Mouse (Mus musculus) MEL (cell line): Measurements from ENCODE around the gene Ube4a. TPM values are rescaled to one million over a fixed set of nuclear protein-coding genes. Genes with fewer than 3 reads are reported as not detected.
"Not testable (repeated sequence)": the region's sequence is repeated elsewhere in the genome, so short reads cannot be mapped to it uniquely, and the experiment has no call there.

Experiments
- DNase-seq: peaks from one replicate; pipeline ENCODE4 v3.0.0; 2011; ENCODE audit warnings: low read depth, low spot score
- H3K27ac ChIP-seq: 2 replicates; pipeline ENCODE4 v1.5.1; 2012; ENCODE audit warnings: low read depth, mild to moderate bottlenecking, control low read depth, low read length, moderate library complexity; ENCODE audit not compliant: control insufficient read depth
- H3K27me3 ChIP-seq, 2 experiments: fragments of 150-350 bp in 1 of 2; sonication (generic) in 1 of 2; 2 replicates each; pipeline ENCODE4 v1.6.1; 2012; ENCODE audit warnings: low read length in 2 of 2, mild to moderate bottlenecking in 2 of 2, improper control_type of control experiment in 1 of 2, moderate library complexity in 1 of 2; ENCODE audit not compliant: insufficient read depth in 2 of 2, control insufficient read depth in 1 of 2
- H3K36me3 ChIP-seq, 2 experiments: 2 replicates each; pipeline ENCODE4 v1.6.1; 2012 to 2014; ENCODE audit warnings: low read length in 2 of 2, improper control_type of control experiment in 1 of 2, inconsistent platforms in 1 of 2, mild to moderate bottlenecking in 1 of 2; ENCODE audit not compliant: insufficient read depth in 2 of 2, control insufficient read depth in 1 of 2
- H3K4me1 ChIP-seq, 2 experiments: fragments of 150-350 bp in 1 of 2; sonication (generic) in 1 of 2; 2 replicates each; pipeline ENCODE4 v1.6.1; 2012; ENCODE audit warnings: low read length in 2 of 2, improper control_type of control experiment in 1 of 2, mild to moderate bottlenecking in 1 of 2; ENCODE audit not compliant: insufficient read depth in 2 of 2, control insufficient read depth in 1 of 2
- H3K4me3 ChIP-seq, 2 experiments: fragments of 150-350 bp in 1 of 2; sonication (generic) in 1 of 2; 2 replicates each; pipeline ENCODE4 v1.5.1; 2012; ENCODE audit warnings: low read depth in 2 of 2, low read length in 2 of 2, mild to moderate bottlenecking in 2 of 2, moderate library complexity in 2 of 2, control low read depth in 1 of 2, improper control_type of control experiment in 1 of 2; ENCODE audit not compliant: control insufficient read depth in 1 of 2, insufficient read depth in 1 of 2
- H3K79me2 ChIP-seq: 2 replicates; pipeline ENCODE4 v1.6.1; 2012; ENCODE audit warnings: mild to moderate bottlenecking, low read length, moderate library complexity; ENCODE audit not compliant: control insufficient read depth, poor library complexity, insufficient read depth
- H3K9ac ChIP-seq: 2 replicates; pipeline ENCODE4 v1.6.1; 2012; ENCODE audit warnings: low read depth, mild to moderate bottlenecking, control low read depth, low read length, moderate library complexity; ENCODE audit not compliant: control insufficient read depth, poor library complexity, severe bottlenecking
- H3K9me3 ChIP-seq: fragments of 150-350 bp; sonication (generic); replicated peaks from 2 replicates; pipeline ENCODE4 v1.6.1; 2012; ENCODE audit warnings: mild to moderate bottlenecking, low read length, improper control_type of control experiment, moderate library complexity; ENCODE audit not compliant: insufficient read depth
- CTCF ChIP-seq, 3 experiments: IDR thresholded peaks in 2 of 3; conservative IDR thresholded peaks in 1 of 3; 2 replicates each; pipeline ENCODE4 v1.5.1; 2011 to 2012; ENCODE audit warnings: low read length in 3 of 3, low read depth in 2 of 3, mild to moderate bottlenecking in 2 of 3, improper control_type of control experiment in 1 of 3, inconsistent platforms in 1 of 3, mixed read lengths in 1 of 3, moderate library complexity in 1 of 3; ENCODE audit not compliant: control insufficient read depth in 1 of 3, insufficient read depth in 1 of 3, poor library complexity in 1 of 3, severe bottlenecking in 1 of 3
- ELF1 ChIP-seq: IDR thresholded peaks from 2 replicates; pipeline ENCODE4 v1.6.1; 2014; ENCODE audit warnings: low read depth, mild to moderate bottlenecking, inconsistent platforms, low read length, improper control_type of control experiment, moderate library complexity
- EP300 ChIP-seq, 2 experiments: IDR thresholded peaks; 2 replicates each; pipeline ENCODE4 v1.6.1; 2011; ENCODE audit warnings: improper control_type of control experiment in 2 of 2, low read length in 2 of 2, low read depth in 1 of 2, mild to moderate bottlenecking in 1 of 2
- ETS1 ChIP-seq: IDR thresholded peaks from 2 replicates; pipeline ENCODE4 v1.6.1; 2012; ENCODE audit warnings: low read depth, mild to moderate bottlenecking, inconsistent platforms, low read length, improper control_type of control experiment, moderate library complexity
- GATA1 ChIP-seq: IDR thresholded peaks from 2 replicates; pipeline ENCODE4 v1.6.1; 2011; ENCODE audit warnings: low read depth, low read length, improper control_type of control experiment
- JUND ChIP-seq: IDR thresholded peaks from 2 replicates; pipeline ENCODE4 v1.6.1; 2011; ENCODE audit warnings: low read depth, mild to moderate bottlenecking, improper control_type of control experiment, low read length
- RAD21 ChIP-seq: IDR thresholded peaks from 2 replicates; pipeline ENCODE4 v1.6.1; 2011; ENCODE audit warnings: mild to moderate bottlenecking, low read depth, low read length, improper control_type of control experiment
- RCOR1 ChIP-seq: IDR thresholded peaks from 2 replicates; pipeline ENCODE4 v1.6.1; 2012; ENCODE audit warnings: low read depth, mild to moderate bottlenecking, inconsistent platforms, low read length, improper control_type of control experiment
- SMC3 ChIP-seq: IDR thresholded peaks from 2 replicates; pipeline ENCODE4 v1.6.1; 2011; ENCODE audit warnings: low read depth, low read length, improper control_type of control experiment
- TBP ChIP-seq: IDR thresholded peaks from 2 replicates; pipeline ENCODE4 v1.8.0; 2011; ENCODE audit warnings: low read depth, low read length, improper control_type of control experiment
- ZC3H11A ChIP-seq: IDR thresholded peaks from 2 replicates; pipeline ENCODE4 v1.6.1; 2012; ENCODE audit warnings: low read depth, mild to moderate bottlenecking, inconsistent platforms, low read length, improper control_type of control experiment
- polyA plus RNA-seq, 2 experiments: library from polyadenylated mRNA; stranded (reverse) in 1 of 2; unstranded in 1 of 2; fragments of >175 nt in 1 of 2; fragments of >200 nt in 1 of 2; gene quantifications; 2 replicates each; pipeline versions ENCODE4 v1.2.1 to v1.2.4; 2012; ENCODE audit warnings: low replicate concordance in 2 of 2, low read depth in 1 of 2; ENCODE audit not compliant: insufficient read length in 2 of 2, insufficient read depth in 1 of 2, missing spikeins in 1 of 2
- total RNA-seq: library from RNA; depleted of rRNA; stranded (reverse); fragments of 300-350 nt; gene quantifications from 2 replicates; pipeline ENCODE4 v1.2.3, GENCODE M21; 2012

The Ube4a gene
- total and polyA plus RNA-seq, 3 experiments = 24.2 to 37.9 (median 32.8) TPM

DNA sequence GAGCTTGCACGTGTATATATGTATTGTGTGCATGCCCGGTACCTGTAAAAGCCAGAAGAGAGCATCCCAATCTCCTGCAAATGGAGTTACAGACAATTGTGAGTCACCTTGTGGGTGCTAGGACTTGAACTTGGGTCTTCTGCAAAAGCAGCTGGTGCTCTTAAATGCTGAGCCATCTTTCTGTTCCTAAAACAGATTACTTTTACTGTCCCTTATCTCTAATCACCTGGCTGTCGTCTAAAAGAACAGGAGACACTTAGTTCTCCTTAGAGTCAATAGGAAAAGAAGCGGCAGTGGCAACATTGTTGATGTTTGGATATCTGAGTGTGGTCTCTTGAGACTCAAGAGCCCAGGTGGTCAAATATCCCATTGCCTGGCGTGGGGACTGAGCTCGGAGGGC lies 12.4 kb upstream of the Ube4a start:
- H3K9ac ChIP-seq = no peak overlapping the region
- H3K79me2 ChIP-seq = no peaks in the 10 kb centered on the region
- H3K4me1 ChIP-seq = peaks cover 8% of the 10 kb centered on the region in 2 experiments
- peaks cover 6 to 7% of the 10 kb centered on the region in 2 experiments for H3K27me3 ChIP-seq
- no peak overlapping the region for H3K27ac ChIP-seq
- TF ChIP-seq RCOR1 (no peak), ETS1 (peak; percentile 60; the same call in 1 of the 2 replicates), TBP (peak; percentile 54; the same call in 1 of the 2 replicates), SMC3 (no peak), GATA1 (peak; percentile 31; the same call in 1 of the 2 replicates)
- H3K36me3 ChIP-seq = peaks cover 0 to 8% of the 10 kb centered on the region in 2 experiments; a peak in 2 of 4 replicates
- no peak overlapping the region for H3K4me3 ChIP-seq
- no peak for DNase-seq
- no peaks in the 10 kb centered on the region for H3K9me3 ChIP-seq

DNA sequence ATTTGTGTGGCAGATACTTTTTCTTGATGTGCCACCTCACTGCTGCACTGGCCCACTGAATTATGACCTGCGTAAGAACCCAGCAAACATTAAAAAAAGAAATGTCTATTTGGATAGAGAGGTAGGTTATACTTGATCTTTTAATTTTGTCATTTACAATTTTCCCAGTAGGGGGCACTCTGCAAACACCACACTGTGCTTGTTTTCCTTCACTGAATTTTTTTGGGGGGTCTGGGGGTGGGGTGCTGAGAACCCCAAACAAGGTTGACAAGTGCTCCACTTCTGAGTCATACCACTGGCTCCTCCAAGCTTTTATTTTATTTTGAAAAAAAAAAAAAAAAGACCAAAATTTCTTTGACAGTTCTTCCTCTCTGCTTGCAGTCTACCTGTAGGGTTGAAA lies 4.0 kb upstream of the Ube4a start:
- H3K9ac ChIP-seq = no peak overlapping the region
- H3K9me3 ChIP-seq = no peaks in the 10 kb centered on the region
- H3K4me3 ChIP-seq = no peak overlapping the region
- peaks cover 0 to 7% of the 10 kb centered on the region in 2 experiments; a peak in 2 of 4 replicates for H3K36me3 ChIP-seq
- peaks cover 0 to 6% of the 10 kb centered on the region in 2 experiments; a peak in 2 of 4 replicates for H3K4me1 ChIP-seq
- H3K27ac ChIP-seq = no peak overlapping the region
- H3K79me2 ChIP-seq = peaks cover 8% of the 10 kb centered on the region
- H3K27me3 ChIP-seq = peaks cover 5 to 6% of the 10 kb centered on the region in 2 experiments
- TF ChIP-seq JUND = no peak
- peak in 2 of 3 experiments; percentile 13 to 47; a peak in 3 of 6 replicates for TF ChIP-seq CTCF (IDR thresholded peaks at IDR 0.05 in 2 of 3, conservative IDR thresholded peaks at IDR 0.05 in 1 of 3; ENCODE audit: control insufficient read depth in 1 of 3, insufficient read depth in 1 of 3, low read depth in 2 of 3, low read length in 3 of 3, poor library complexity in 1 of 3, severe bottlenecking in 1 of 3)
- peak; percentile 51 for TF ChIP-seq SMC3
- TF ChIP-seq RAD21 = peak; percentile 49
- no peak for TF ChIP-seq RCOR1
- peak; percentile 56 for TF ChIP-seq ZC3H11A
- no peak for TF ChIP-seq ELF1
- no peak for DNase-seq

DNA sequence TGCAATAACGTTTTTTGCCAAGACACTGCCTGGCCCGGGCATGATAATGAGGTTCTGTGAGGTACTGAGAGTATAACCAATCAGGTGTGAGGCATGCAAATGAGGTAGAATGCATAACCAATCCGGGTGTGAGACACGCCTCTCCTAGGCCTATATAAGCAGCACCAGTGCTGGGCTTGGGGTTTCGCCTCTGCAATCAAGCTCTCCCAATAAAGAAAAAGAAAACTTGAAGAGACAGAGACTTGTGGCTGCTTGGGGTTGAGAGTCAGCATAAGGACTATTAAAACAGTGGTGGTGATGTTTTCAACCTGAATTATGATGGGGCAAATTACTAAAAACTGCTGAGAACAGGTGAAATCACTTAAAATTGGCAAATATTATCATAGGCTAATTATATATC lies 2.4 kb upstream of the Ube4a start:
- peak; percentile 87 for TF ChIP-seq TBP
- TF ChIP-seq EP300 (IDR thresholded peaks at IDR 0.05; ENCODE audit: low read depth in 1 of 2, low read length in 2 of 2) = peak in 1 of 2 experiments; percentile 23; a peak in 1 of 4 replicates
- H3K36me3 ChIP-seq = peaks cover 2 to 13% of the 10 kb centered on the region in 2 experiments; a peak in 3 of 4 replicates

More for the DNA sequence above, 2.4 kb upstream of the Ube4a start:
- H3K27ac ChIP-seq = peak overlapping the region; percentile 67
- H3K9ac ChIP-seq = peak overlapping the region; percentile 58; the same call in 1 of the 2 replicates
- H3K79me2 ChIP-seq = peaks cover 15% of the 10 kb centered on the region
- not testable (repeated sequence) for H3K9me3 ChIP-seq, H3K4me1 ChIP-seq, H3K27me3 ChIP-seq
- peak; percentile 73 for DNase-seq
- peak overlapping the region; percentile 37 to 56 for H3K4me3 ChIP-seq
